Mouse (Mus musculus) lung, postnatal 0 days (tissue): ENCODE data around the gene Ccr7.

Source experiments
- CTCF ChIP-seq: IDR thresholded peaks from 2 replicates; pipeline ENCODE4 v1.5.1; 2016; ENCODE audit warnings: antibody characterized with exemption, mild to moderate bottlenecking
- EP300 ChIP-seq: IDR thresholded peaks from 2 replicates; pipeline ENCODE4 v1.6.1; 2016; ENCODE audit warnings: antibody characterized with exemption, mild to moderate bottlenecking, control low read depth

- TF ChIP-seq CTCF (no peak), EP300 (no peak)
These were observed 23.4 kb downstream of the Ccr7 start for GRCm38 (mm10) chr11:99131463-99131840.
